ENCODE assay signal across 8 mouse cellular contexts in the genomic region with DNA sequence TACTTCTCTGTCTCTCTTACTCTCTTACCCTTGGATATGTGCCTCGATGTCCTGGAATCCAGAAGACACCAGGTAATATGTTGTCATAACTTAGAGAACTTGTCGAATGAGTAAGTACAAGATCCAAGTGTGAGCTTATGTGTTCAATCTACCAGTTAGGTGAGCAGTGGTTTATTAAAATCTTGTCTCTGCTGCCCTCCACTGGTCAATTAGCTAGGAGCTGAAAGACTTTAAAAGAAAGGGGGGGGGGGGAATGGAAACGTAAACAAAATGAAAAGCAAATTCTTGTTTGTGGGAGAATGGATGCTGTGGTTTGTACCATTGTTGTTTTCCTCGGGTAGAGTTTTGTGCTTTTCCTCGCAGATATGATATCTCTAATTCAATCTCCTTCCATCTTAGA. TPM values are rescaled to one million over a fixed set of nuclear protein-coding genes. Genes with fewer than 3 reads are reported as not detected.
DNase-seq lines count a peak whose midpoint lies in the region; ATAC-seq and TF ChIP-seq lines count a peak whose summit lies in the region.

No protein-coding gene starts in this region.

- H3K9ac ChIP-seq in liver, adult 2 months (ENCODE audit: low read depth, low read length), result no peak overlapping the region
- no peak overlapping the region for H3K9ac ChIP-seq in embryonic facial prominence, embryonic 14.5 days (ENCODE audit: low read depth, low read length)
- H3K9ac ChIP-seq in lung, postnatal 0 days (replicated peaks; ENCODE audit: low read depth), result no peak overlapping the region

- no peaks in the 10 kb centered on the region for H3K4me1 ChIP-seq in liver, adult 2 months (ENCODE audit: control insufficient read depth, insufficient read depth, low read length)
- no peaks in the 10 kb centered on the region for H3K4me1 ChIP-seq in embryonic facial prominence, embryonic 14.5 days (ENCODE audit: control insufficient read depth, insufficient read depth, low read length)
- H3K4me1 ChIP-seq in lung, postnatal 0 days (ENCODE audit: insufficient read depth, low read depth, low read length), result no peaks in the 10 kb centered on the region

- WGBS in liver, adult 2 months, result 23% methylated on average over 5 of the region's 5 CpGs
- WGBS in embryonic facial prominence, embryonic 14.5 days, result 33% methylated on average over 5 of the region's 5 CpGs
- 23% methylated on average over 5 of the region's 5 CpGs for WGBS in lung, postnatal 0 days

- no peak overlapping the region for H3K4me2 ChIP-seq in embryonic facial prominence, embryonic 14.5 days (ENCODE audit: low read depth, low read length)
- H3K4me2 ChIP-seq in lung, postnatal 0 days (replicated peaks; ENCODE audit: low read depth, low read length), result no peak overlapping the region

- peak; percentile 25 for DNase-seq in adrenal gland, adult 2 months
- no peak for DNase-seq in adrenal gland, postnatal 4 days (ENCODE audit: low spot score in 2 of 2)
- peak; percentile 33 for DNase-seq in liver, adult 2 months (ENCODE audit: extremely low read depth, low read depth, low spot score)
- DNase-seq in liver, result no peak
- peak; percentile 7 for DNase-seq in adrenal gland, postnatal 25 days
- DNase-seq in embryonic facial prominence, embryonic 14.5 days (ENCODE audit: low spot score), result peak; percentile 88
- peak; percentile 71 for DNase-seq in lung, postnatal 0 days (ENCODE audit: low spot score)
- DNase-seq in yolk sac, embryonic 10.5 days (ENCODE audit: low spot score), result no peak

- peak; percentile 10; the same call in 1 of the 2 replicates for TF ChIP-seq CTCF in liver, adult 2 months (IDR thresholded peaks at IDR 0.05; ENCODE audit: low read depth, low read length)
- peak; percentile 74 for TF ChIP-seq CTCF in lung, postnatal 0 days (IDR thresholded peaks at IDR 0.05)

- no peaks in the 10 kb centered on the region for H3K27me3 ChIP-seq in liver, adult 2 months (ENCODE audit: control insufficient read depth, insufficient read depth, low read length)
- no peaks in the 10 kb centered on the region for H3K27me3 ChIP-seq in embryonic facial prominence, embryonic 14.5 days (replicated peaks; ENCODE audit: control insufficient read depth, insufficient read depth, low read length)
- no peaks in the 10 kb centered on the region for H3K27me3 ChIP-seq in lung, postnatal 0 days (replicated peaks; ENCODE audit: insufficient read depth, low read length)

- no peaks in the 10 kb centered on the region for H3K79me2 ChIP-seq in liver, adult 2 months (ENCODE audit: control insufficient read depth, insufficient read depth, low read length)

- TF ChIP-seq EP300 in lung, postnatal 0 days (IDR thresholded peaks at IDR 0.05), result no peak

- no peaks in the 10 kb centered on the region for H3K9me3 ChIP-seq in embryonic facial prominence, embryonic 14.5 days (ENCODE audit: control insufficient read depth, low read length)
- no peaks in the 10 kb centered on the region for H3K9me3 ChIP-seq in lung, postnatal 0 days (ENCODE audit: low read length)

- no peak for TF ChIP-seq POLR2A in liver, adult 2 months (IDR thresholded peaks at IDR 0.05; ENCODE audit: extremely low read depth, insufficient read depth, low read length)

- ATAC-seq in embryonic facial prominence, embryonic 14.5 days (ENCODE audit: low read depth), result no peak
- ATAC-seq in lung, postnatal 0 days, result no peak

- H3K36me3 ChIP-seq in liver, adult 2 months (ENCODE audit: control insufficient read depth, insufficient read depth, low read length), result no peaks in the 10 kb centered on the region
- H3K36me3 ChIP-seq in embryonic facial prominence, embryonic 14.5 days (ENCODE audit: control insufficient read depth, insufficient read depth, low read length), result no peaks in the 10 kb centered on the region
- H3K36me3 ChIP-seq in lung, postnatal 0 days (ENCODE audit: insufficient read depth, low read length), result no peaks in the 10 kb centered on the region

- H3K4me3 ChIP-seq in liver, adult 2 months (ENCODE audit: insufficient read depth, low read depth, low read length), result no peak overlapping the region
- no peak overlapping the region for H3K4me3 ChIP-seq in embryonic facial prominence, embryonic 14.5 days (ENCODE audit: low read depth, low read length)
- H3K4me3 ChIP-seq in lung, postnatal 0 days (ENCODE audit: low read depth, low read length), result no peak overlapping the region

- no peak overlapping the region for H3K27ac ChIP-seq in liver, adult 2 months (replicated peaks; ENCODE audit: insufficient read depth, low read depth, low read length)
- H3K27ac ChIP-seq in embryonic facial prominence, embryonic 14.5 days (replicated peaks; ENCODE audit: low read depth, low read length), result no peak overlapping the region
- no peak overlapping the region for H3K27ac ChIP-seq in lung, postnatal 0 days (ENCODE audit: low read length)

RNA-seq across cellular contexts. Expression of a gene that starts 32.4 kb away (rescaled TPM):
- under 1 TPM; 0.32 to 0.83 TPM for total RNA-seq in adrenal gland, adult 2 months (2021)
- 0.04 and 0.16 TPM in 2 replicates for polyA plus RNA-seq in adrenal gland, adult 2 months (2012; rRNA removed)
- total RNA-seq in adrenal gland, postnatal 4 days (2021), result 1 to 10 TPM; 1.2 to 1.5 TPM
- total RNA-seq in liver, adult 2 months (2014; rRNA removed), result not detected in 2 replicates
- not detected in 2 replicates for polyA plus RNA-seq in liver, adult 2 months (2012; rRNA removed)
- 0.58 and 1.1 TPM in 2 replicates for total RNA-seq in adrenal gland, postnatal 25 days (2021)
- polyA plus RNA-seq in embryonic facial prominence, embryonic 14.5 days (2014; fragmentation: Nextera tagmentation; extraction: Ambion mirVana), result 11.8 and 12.9 TPM in 2 replicates
- not detected in 2 replicates for polyA plus RNA-seq in lung, postnatal 0 days (2015; fragmentation: Nextera tagmentation; extraction: Ambion mirVana)

RNA-seq across cellular contexts. Expression of a gene that starts 46.8 kb away (rescaled TPM):
- 10 to 100 TPM in 1 of 2 experiments, 1 to 10 TPM in 1; 9.7 to 16.7 TPM for total RNA-seq in adrenal gland, adult 2 months (2021)
- 2.9 and 3.2 TPM in 2 replicates for polyA plus RNA-seq in adrenal gland, adult 2 months (2012; rRNA removed)
- total RNA-seq in adrenal gland, postnatal 4 days (2021), result 10 to 100 TPM; 12.8 to 14.5 TPM
- 0.46 and 0.60 TPM in 2 replicates for total RNA-seq in liver, adult 2 months (2014; rRNA removed)
- 0.12 and 0.20 TPM in 2 replicates for polyA plus RNA-seq in liver, adult 2 months (2012; rRNA removed)
- total RNA-seq in adrenal gland, postnatal 25 days (2021), result 9.4 and 9.8 TPM in 2 replicates
- 10.6 and 12.1 TPM in 2 replicates for polyA plus RNA-seq in embryonic facial prominence, embryonic 14.5 days (2014; fragmentation: Nextera tagmentation; extraction: Ambion mirVana)
- polyA plus RNA-seq in lung, postnatal 0 days (2015; fragmentation: Nextera tagmentation; extraction: Ambion mirVana), result 3.9 and 5.0 TPM in 2 replicates

Comparison
In these comparisons a context has a peak if more than half of its experiments do, and no peak if none do; other contexts are left out.
1. DNase-seq: peak in adrenal gland, adult 2 months (single experiment), liver, adult 2 months (single experiment), adrenal gland, postnatal 25 days (single experiment), embryonic facial prominence, embryonic 14.5 days (single experiment) and lung, postnatal 0 days (single experiment); none in adrenal gland, postnatal 4 days (0 of 2), liver (single experiment) and yolk sac, embryonic 10.5 days (single experiment).